Mouse (Mus musculus) CH12.LX (cell line): ENCODE measurements at regions not wholly inside any gene's neighbourhood (a gene's known extent, or its start where the extent isn't known, plus 50 kb on each side); places are given as distances from the start of the nearest gene placed in this dataset.

Source experiments
- BHLHE40 ChIP-seq: IDR thresholded peaks from 2 replicates; pipeline ENCODE4 v1.6.1; 2011; ENCODE audit warnings: mild to moderate bottlenecking, low read depth, low read length, improper control_type of control experiment
- CTCF ChIP-seq, 2 experiments: IDR thresholded peaks in 1 of 2; conservative IDR thresholded peaks in 1 of 2; 2 replicates each; pipeline ENCODE4 v1.5.1; 2011 to 2012; ENCODE audit warnings: low read depth in 2 of 2, low read length in 2 of 2, improper control_type of control experiment in 1 of 2, inconsistent platforms in 1 of 2, mild to moderate bottlenecking in 1 of 2, moderate library complexity in 1 of 2
- IRF4 ChIP-seq: IDR thresholded peaks from 2 replicates; pipeline ENCODE4 v1.6.1; 2014; ENCODE audit warnings: low read depth, mild to moderate bottlenecking, inconsistent platforms, low read length, improper control_type of control experiment
- MEF2A ChIP-seq: IDR thresholded peaks from 2 replicates; pipeline ENCODE4 v1.6.1; 2014; ENCODE audit warnings: low read depth, mild to moderate bottlenecking, inconsistent platforms, low read length, improper control_type of control experiment, borderline replicate concordance
- POLR2A ChIP-seq: IDR thresholded peaks from 2 replicates; pipeline ENCODE4 v1.6.1; 2011; ENCODE audit warnings: low read depth, mild to moderate bottlenecking, improper control_type of control experiment, low read length
- RAD21 ChIP-seq: IDR thresholded peaks from 2 replicates; pipeline ENCODE4 v1.6.1; 2011; ENCODE audit warnings: low read depth, mild to moderate bottlenecking, low read length, improper control_type of control experiment, moderate library complexity
- USF1 ChIP-seq: IDR thresholded peaks from 2 replicates; pipeline ENCODE4 v1.6.1; 2014; ENCODE audit warnings: low read depth, mild to moderate bottlenecking, inconsistent platforms, low read length, improper control_type of control experiment

DNA sequence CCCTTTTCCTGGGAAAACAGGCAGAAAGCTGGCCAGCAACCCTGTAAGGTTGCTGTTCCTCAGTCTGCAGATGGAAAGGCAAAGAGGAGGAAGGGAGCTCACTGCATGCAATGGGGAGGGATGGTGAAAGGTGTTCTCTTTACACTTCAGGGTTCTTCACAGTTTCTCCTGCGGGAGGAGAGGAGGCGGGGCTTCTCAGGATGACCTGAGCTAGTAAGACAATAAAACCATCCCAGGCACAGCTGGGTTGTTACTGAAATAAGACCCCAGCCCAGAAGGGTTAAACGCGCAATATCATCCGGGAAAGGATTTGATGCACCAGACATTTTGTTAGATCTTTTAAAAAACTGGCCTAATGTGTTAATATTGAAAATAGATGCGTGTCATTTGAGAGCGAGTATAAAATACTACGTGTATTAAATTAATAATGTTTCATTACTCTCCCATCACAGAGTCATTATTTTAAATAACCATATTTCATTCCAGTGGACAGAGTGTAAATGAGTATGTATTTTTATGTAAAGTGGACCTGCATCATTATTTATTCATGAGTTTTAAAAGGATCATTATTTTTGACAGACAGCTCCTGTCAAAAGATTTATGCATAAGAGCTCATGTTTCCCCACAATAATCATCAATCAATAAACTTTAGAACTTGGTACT lies 409.8 kb downstream of the Rnd3 start:
- TF ChIP-seq CTCF (conservative IDR thresholded peaks at IDR 0.05 in 1 of 2, IDR thresholded peaks at IDR 0.05 in 1 of 2; ENCODE audit: low read depth in 2 of 2, low read length in 2 of 2), result no peak
- no peak for TF ChIP-seq POLR2A
- TF ChIP-seq BHLHE40, result no peak
- TF ChIP-seq USF1, result no peak
- TF ChIP-seq MEF2A, result no peak
- no peak for TF ChIP-seq IRF4
- TF ChIP-seq RAD21, result no peak
